Mouse (Mus musculus) ES-E14 (cell line): ENCODE measurements at regions not wholly inside any gene's neighbourhood (a gene's known extent, or its start where the extent isn't known, plus 50 kb on each side); places are given as distances from the start of the nearest gene placed in this dataset.

Source experiments
- CHD2 ChIP-seq: IDR thresholded peaks from 2 replicates; pipeline ENCODE4 v1.6.1; 2014; ENCODE audit warnings: mild to moderate bottlenecking, low read depth, low read length, inconsistent platforms
- ZC3H11A ChIP-seq: IDR thresholded peaks from 2 replicates; pipeline ENCODE4 v1.6.1; 2012; ENCODE audit warnings: low read depth, mild to moderate bottlenecking, inconsistent platforms, low read length, borderline replicate concordance
- ZNF384 ChIP-seq: IDR thresholded peaks from 2 replicates; pipeline ENCODE4 v1.6.1; 2012; ENCODE audit warnings: low read depth, low read length, inconsistent platforms

- TF ChIP-seq ZNF384 (no peak), ZC3H11A (no peak), CHD2 (no peak)
These were observed 79.6 kb upstream of the Lpp start for GRCm38 (mm10) chr16:24313544-24314326.
